Mouse (Mus musculus): Measurements from ENCODE around the gene Wnt6. TPM values are rescaled to one million over a fixed set of nuclear protein-coding genes. Genes with fewer than 3 reads are reported as not detected.

Wnt6 gene
- total RNA-seq, 2 experiments from 2014 or later: 2.1 to 4.7 TPM

- TF ChIP-seq CTCF (IDR thresholded peaks at IDR 0.05): no peak
- no peak for DNase-seq (ENCODE audit: extremely low spot score in 1 of 2, low spot score in 2 of 2)
- intact Hi-C loops (cut with DNase I): no loop called here
- no peak overlapping the region for H3K4me3 ChIP-seq
- no peak overlapping the region for H3K27ac ChIP-seq
Observed at GRCm38 (mm10) chr1:74752833-74753232, 18.9 kb upstream of the Wnt6 start.

DNA sequence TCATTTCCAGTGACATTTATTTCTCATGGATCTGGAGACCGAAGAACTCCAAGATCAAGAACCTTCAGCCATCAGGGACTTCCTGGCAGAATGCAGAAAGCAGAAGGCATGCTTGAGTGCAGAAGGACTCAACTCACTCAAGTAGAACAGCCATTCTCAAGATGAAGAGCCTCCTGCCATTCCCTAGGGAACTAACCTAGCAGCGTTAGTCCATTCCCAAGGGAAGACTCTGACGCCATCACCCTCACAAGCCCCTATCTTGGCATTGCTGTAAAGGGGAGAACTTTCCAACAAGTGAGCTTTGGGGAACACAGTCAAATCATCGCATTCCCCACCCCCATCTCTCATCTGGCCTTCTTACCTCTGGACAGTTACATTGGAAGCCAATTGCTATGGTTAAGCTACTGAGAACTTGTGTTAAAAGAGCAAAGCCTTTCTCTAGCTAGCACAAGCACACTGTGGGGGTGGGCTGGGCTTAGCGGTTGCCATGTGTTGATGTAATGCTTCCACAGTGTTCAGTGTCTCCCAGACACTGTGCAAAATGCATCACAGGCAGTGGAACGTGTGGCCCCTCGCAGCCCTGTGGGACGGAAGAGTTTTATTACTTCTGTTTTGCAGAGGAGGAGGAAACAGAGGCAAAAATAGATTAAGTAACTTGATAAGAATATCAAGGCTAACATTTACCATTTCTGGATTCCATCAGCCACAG lies 18.3 kb upstream of the Wnt6 start:
- no peak for DNase-seq (ENCODE audit: extremely low spot score in 1 of 2, low spot score in 2 of 2)
- no peak overlapping the region for H3K27ac ChIP-seq
- no peak for TF ChIP-seq CTCF (IDR thresholded peaks at IDR 0.05)
- intact Hi-C loops (cut with DNase I): no loop called here
- H3K4me3 ChIP-seq: no peak overlapping the region

DNA sequence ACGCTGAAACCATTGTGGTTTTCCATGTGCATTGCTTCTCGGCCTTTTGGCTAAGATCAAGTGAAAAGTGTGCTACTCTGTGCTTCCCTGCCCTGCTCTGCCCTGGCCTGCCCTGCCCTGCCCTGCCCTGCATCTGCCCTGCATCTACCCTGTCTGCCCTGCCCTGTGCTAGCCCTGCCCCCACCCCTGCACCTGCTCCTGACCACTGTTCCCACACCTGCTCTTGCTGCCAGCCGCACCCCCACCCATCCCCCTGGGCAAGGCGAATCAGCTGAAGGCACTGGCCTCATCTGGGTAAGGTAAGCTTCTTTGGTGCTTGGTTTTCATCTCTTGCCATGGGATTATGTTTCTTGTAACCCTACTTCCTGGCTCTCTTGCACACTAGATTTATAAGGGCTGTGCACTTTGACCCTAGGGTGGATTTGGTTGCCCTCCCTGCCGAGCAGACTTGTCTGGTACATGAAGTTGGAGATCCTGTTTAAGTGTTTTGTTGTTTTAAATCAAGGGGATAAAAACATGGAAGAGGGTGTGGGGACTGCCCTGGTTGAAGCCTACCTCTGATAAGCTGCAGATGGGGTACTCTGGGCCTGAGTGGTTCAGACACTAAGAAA lies 17.4 kb upstream of the Wnt6 start:
- Histone ChIP-seq H3K27ac (no peak overlapping the region), H3K4me3 (no peak overlapping the region)
- DNase-seq (ENCODE audit: extremely low spot score in 1 of 2, low spot score in 2 of 2): no peak
- intact Hi-C loops (cut with DNase I): no loop called here
- no peak for TF ChIP-seq CTCF (IDR thresholded peaks at IDR 0.05)

- intact Hi-C loops (cut with DNase I): loop anchor here (1.0 to 5.0 kb wide), 3 partner anchors 114 to 299 kb away; no protein-coding TSS in a partner anchor
- Histone ChIP-seq H3K4me3 (no peak overlapping the region), H3K27ac (no peak overlapping the region)
- no peak for DNase-seq (ENCODE audit: extremely low spot score in 1 of 2, low spot score in 2 of 2)
- TF ChIP-seq CTCF (IDR thresholded peaks at IDR 0.05): peak; percentile 72
Observed at GRCm38 (mm10) chr1:74759773-74760172, 11.9 kb upstream of the Wnt6 start.

- DNase-seq (ENCODE audit: extremely low spot score in 1 of 2, low spot score in 2 of 2): peak; percentile 68 to 74
- peak; percentile 72 for TF ChIP-seq CTCF (IDR thresholded peaks at IDR 0.05)
- intact Hi-C loops (cut with DNase I): loop anchor here (1.0 to 5.0 kb wide), 2 partner anchors 45 to 254 kb away; no protein-coding TSS in a partner anchor
- no peak overlapping the region for H3K27ac ChIP-seq
- H3K4me3 ChIP-seq: no peak overlapping the region
Observed at GRCm38 (mm10) chr1:74763081-74763480, 8.6 kb upstream of the Wnt6 start.

- intact Hi-C loops (cut with DNase I): no loop called here
- no peak for TF ChIP-seq CTCF (IDR thresholded peaks at IDR 0.05)
- no peak overlapping the region for H3K4me3 ChIP-seq
- no peak for DNase-seq (ENCODE audit: extremely low spot score in 1 of 2, low spot score in 2 of 2)
- H3K27ac ChIP-seq: no peak overlapping the region
Observed at GRCm38 (mm10) chr1:74770727-74771466, 795 bp upstream of the Wnt6 start.

DNA sequence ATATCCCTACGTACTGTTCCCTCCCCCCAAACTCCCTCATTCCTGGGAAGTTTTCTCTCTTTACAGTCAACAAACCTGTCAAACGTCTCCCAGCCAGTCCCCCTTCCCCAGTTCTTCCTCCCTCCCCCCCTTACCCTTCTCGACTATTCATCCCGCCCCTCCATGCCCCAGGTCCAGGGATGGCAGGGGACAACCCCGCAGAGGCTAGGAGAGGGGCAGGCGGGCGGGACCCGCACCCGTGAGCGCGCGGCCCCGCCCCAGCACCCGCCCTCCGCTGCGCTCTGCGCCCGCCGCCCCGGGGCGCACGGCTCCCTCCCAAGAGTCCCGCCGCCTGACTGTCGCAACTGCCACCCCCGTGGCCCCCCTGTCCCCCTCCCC lies 236 bp upstream of the Wnt6 start:
- intact Hi-C loops (cut with DNase I): no loop called here
- no peak for DNase-seq (ENCODE audit: extremely low spot score in 1 of 2, low spot score in 2 of 2)
- Histone ChIP-seq H3K4me3 (peak overlapping the region; percentile 38), H3K27ac (no peak overlapping the region)
- TF ChIP-seq CTCF (IDR thresholded peaks at IDR 0.05): no peak

DNA sequence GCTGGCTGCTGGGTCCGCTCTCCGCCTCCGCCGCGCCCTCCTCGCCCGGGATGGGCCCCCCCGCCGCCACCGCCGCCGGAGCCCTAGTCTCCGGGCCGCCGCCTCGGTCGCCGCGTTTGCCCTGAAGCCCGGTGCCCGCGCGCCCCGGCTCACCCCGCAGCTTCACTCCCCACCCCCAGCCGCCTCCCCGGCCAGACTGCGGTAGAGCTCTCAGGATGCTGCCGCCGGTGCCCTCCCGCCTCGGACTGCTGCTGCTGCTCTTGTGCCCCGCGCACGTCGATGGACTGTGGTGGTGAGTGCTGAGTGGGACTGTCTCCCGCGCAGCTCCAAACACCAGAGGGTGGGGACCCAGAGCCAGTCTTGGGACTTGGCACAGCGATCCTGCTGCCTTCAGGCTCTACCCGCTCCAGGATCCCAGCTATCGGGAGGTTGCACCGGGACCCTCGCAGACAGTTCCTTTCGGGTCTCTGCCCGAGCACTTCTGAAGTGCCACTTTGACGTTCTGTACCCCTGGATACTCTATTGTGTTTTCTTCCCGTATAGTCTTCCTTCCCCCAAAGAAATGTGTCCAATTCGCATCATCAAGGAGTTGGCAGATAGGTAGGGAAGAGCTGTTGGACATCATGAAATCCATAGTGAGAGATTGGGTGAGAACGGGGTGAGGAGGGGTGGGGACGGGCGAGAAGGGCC lies 384 bp downstream of the Wnt6 start:
- Histone ChIP-seq H3K27ac (no peak overlapping the region), H3K4me3 (peak overlapping the region; percentile 38)
- no peak for DNase-seq (ENCODE audit: extremely low spot score in 1 of 2, low spot score in 2 of 2)
- no peak for TF ChIP-seq CTCF (IDR thresholded peaks at IDR 0.05)
- intact Hi-C loops (cut with DNase I): no loop called here

DNA sequence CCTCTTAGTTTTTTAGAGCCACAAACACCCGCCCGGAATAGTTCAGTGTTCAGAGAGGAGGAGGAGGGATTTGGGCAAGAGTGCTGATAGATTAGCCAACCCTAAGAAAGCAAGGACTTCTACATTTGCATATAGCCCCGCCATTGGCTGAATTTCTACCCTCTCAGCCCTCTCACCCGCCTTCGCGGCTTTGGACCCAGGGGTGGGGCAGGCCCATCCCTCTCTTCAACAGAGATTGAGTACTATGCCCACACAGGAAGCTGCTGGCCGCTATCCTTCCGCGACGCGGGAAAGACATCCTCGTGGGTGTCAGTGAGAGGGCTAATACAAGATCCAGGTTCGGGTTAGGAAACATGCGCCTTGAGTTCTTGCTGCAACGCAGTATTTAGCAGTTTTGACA lies 1.4 kb downstream of the Wnt6 start:
- Histone ChIP-seq H3K4me3 (no peak overlapping the region), H3K27ac (no peak overlapping the region)
- intact Hi-C loops (cut with DNase I): no loop called here
- TF ChIP-seq CTCF (IDR thresholded peaks at IDR 0.05): no peak
- peak in 1 of 2 experiments; percentile 36 for DNase-seq (ENCODE audit: extremely low spot score in 1 of 2, low spot score in 2 of 2)

GRCm38 (mm10) chr1:74774062-74774461 lies 2.4 kb downstream of the Wnt6 start:
- no peak overlapping the region for H3K27ac ChIP-seq
- no peak for TF ChIP-seq CTCF (IDR thresholded peaks at IDR 0.05)
- no peak for DNase-seq (ENCODE audit: extremely low spot score in 1 of 2, low spot score in 2 of 2)
- intact Hi-C loops (cut with DNase I): no loop called here
- H3K4me3 ChIP-seq: no peak overlapping the region

DNA sequence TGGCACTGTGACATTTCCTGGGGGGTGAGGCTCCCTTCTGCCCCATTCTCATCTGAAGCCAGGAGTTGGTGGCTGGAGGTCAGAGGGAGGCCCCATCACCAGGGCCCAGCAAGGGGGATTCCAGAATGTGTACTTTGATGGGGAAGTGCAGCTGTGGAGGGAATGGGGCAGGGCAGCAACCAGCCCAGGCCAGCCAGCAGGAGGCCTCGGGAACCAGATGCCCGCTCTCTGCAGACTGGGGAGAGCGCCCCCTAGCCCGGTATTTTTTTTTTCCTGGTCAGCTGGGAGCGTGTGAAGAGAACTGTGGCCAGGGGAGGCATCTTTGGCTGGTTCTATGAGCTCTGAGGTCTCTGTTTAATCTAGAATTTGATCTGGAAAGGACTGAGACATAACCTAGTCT lies 4.1 kb downstream of the Wnt6 start:
- TF ChIP-seq CTCF (IDR thresholded peaks at IDR 0.05): peak; percentile 44
- no peak overlapping the region for H3K4me3 ChIP-seq
- intact Hi-C loops (cut with DNase I): no loop called here
- no peak overlapping the region for H3K27ac ChIP-seq
- DNase-seq (ENCODE audit: extremely low spot score in 1 of 2, low spot score in 2 of 2): no peak

Data from left cerebral cortex, adult 2 months (tissue).